Mouse (Mus musculus) R1 (cell line): ENCODE data around the gene Adprhl1.

Experiments
- DNase-seq: peaks from one replicate; pipeline ENCODE4 v3.0.0-alpha.2; 2018; ENCODE audit warnings: low read depth, low spot score

The Adprhl1 gene

DNA sequence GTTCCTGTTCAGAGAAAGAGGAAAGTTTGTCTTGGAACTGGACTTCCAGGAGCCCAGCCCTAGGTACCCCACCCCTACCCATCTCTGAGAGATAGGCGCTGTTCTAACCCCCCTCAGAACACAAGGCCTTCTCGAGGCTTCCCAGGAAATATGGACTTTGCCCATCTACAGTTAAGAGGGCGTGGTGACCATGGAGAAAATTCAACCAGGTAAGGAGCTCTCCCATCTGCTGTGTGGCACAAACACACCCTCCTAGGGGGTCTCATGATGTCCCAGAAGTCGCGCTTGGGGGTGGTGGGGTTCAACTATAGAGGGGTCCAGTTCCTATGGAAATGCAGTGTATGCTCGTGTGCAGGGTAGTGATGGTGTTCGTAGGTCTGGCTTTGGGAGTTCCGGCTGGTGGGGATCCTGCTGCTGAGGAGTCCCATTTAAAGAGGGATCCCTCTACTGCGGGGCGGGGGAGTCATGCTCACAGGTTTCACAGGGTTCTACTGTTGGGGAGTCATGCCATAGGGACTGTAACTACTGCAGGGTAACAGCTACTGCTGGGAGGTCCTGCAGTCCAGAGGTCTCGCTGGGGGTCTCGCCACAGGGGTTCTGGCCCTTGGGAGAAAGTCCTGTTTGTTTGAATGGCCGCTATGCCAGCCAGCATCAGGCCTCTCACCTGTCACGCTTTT, 54.4 kb downstream of the Adprhl1 start:
- DNase-seq = no peak

DNA sequence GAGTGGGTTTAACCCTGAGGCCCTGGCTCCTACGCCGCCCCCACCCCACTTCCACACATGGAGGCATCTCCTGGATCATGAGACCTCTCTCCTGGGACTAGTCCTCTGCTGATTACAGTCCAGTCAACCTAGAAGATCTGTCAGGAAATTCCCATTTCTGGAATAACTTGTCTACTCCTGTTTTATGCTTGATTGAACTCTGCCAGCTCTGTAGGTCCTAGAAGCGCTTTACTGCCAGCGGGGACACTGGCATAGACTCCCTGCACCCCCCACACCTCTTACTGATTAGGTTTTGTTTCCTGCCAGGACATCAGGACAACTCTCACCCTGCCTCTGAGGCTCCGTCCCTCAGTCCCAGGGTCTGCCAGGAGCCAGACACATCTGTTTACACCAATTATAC, 56.5 kb downstream of the Adprhl1 start:
- DNase-seq = no peak

DNA sequence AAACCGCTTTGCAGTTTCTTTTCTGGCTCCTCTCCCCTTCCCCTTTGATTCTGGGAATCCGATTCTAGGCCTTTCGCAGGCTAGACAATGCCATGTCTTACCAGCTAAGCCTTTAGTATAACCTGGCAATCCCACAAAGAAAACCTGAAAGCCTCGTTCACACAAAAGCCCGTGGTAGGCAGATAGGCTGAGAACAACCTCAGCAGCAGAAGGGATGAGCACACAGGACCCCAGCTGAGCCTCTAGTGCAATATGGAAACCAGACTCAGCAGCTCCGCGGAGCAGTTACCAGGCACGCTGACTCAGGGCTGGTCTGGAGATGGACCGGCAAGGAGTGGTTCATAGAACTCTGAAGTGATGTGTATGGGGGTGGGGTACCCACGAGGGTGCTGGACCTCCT, 59.1 kb downstream of the Adprhl1 start:
- peak; percentile 61 for DNase-seq

DNA sequence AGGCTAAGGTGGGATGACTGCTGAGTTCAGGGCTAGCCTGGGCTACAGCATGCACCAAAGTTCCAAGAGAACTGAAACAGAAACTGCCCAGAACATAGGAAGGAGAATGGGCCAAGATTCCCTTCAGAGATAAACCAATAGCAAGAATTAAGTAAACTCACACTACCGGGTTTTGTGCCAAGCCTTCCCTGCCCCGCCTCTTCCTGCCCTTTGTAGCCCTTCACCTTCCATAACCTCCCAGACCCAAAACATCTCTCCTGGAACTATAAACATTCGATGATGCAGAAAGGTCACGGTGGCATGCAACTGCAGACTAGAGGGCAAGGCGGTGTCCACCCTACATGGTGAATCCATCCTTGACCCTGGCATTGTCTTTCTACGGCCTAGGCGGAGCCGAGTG, 63.7 kb downstream of the Adprhl1 start:
- DNase-seq = no peak

DNA sequence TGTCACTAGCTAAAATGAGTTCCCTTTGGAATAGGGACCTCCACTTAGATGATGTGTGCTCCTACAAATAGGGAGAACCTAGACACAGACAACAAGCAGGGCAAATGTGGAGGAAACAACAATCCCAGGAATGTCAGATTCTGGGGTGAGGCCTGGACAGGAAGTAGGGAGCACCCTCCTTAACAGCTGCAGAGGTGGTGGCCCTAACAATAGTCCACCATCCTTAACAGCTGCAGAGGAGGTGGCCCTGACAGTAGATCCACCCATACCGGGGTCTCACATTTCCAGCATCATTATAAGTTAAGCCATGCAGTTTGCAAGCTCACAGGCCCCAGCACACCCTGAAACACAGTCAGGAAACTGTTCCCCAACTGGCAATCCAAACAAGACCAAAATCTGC, 65.1 kb downstream of the Adprhl1 start:
- DNase-seq = peak; percentile 53

DNA sequence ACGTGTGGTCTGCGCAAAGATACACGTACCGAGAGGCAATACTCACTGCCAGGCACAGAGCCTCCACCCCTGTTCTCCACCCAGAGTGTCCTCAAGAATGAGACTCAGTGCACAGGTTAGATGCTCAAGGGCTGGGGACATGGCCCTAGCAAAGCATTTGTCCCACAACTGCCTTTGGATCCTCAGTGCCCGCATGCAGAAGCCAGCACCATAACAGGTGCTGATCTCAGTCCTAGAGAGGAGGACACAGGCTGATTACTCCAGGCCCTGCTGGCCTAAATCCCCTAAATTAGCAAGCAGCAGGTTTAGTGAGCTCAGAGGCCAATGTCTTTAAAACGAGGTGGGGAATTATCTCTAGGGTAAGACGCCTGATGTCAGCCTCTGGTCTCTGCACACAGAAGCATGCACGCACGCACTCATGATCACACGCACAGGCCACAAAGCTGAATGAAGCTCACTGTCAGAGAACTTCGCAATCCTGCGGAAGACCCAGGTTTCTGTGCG, 65.9 kb downstream of the Adprhl1 start:
- DNase-seq = no peak

DNA sequence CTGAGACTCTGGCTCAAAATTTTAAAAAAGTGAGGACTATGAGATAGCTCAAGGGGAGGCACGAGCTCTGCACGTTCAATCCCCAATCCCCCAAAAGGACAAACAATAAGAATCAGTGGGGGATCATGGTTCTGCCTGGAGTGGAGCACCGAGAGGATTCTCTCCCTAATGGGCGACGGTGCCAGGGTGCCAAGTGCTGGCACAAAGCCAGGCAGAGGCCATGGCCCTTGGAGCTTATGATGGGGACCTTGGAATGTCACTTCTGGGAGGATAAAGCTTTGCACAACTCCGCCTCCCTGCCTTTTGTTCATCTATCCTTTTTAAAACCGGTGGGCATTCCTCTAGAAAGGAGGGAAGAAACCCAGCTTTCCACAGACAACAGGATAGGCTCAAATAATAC, 66.3 kb downstream of the Adprhl1 start:
- DNase-seq = no peak

DNA sequence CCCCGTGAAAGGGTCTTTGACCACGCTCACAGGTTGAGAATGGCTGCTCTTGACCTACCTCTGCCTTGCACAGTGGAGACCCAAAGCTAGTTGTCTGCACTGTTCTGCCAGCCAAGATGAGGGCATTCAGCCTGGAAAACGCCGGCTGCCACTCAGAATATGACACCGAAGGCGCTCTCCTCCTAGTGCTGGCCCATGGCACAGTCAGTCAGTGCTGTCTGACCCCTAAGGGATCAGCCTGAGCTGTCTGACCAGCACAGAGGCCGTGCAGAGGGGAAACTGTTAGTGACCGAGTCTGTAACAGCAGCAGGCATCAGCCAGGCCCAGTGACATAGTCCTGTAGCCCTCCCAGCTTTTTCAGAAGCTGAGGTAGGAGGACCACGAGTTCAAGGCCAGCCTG, 66.7 kb downstream of the Adprhl1 start:
- DNase-seq = no peak

DNA sequence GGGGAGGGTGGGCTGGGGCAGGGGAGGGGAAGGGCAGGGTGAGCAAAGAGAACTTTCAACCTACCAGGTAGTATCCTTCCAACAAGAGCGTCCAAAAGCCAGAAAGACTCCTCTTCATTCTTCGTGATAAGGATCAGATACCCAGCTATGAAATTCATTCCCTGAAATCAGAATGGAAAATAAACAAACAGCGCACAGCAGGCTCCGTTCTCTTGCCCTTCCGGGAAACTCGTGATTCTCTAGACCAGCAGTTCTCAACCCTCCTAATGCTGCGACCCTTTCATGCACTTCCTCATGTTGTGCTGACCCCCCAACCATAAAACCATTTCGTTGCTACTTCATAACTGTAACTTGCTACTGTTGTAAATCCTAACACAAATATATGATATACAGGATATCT, 67.1 kb downstream of the Adprhl1 start:
- DNase-seq = no peak

DNA sequence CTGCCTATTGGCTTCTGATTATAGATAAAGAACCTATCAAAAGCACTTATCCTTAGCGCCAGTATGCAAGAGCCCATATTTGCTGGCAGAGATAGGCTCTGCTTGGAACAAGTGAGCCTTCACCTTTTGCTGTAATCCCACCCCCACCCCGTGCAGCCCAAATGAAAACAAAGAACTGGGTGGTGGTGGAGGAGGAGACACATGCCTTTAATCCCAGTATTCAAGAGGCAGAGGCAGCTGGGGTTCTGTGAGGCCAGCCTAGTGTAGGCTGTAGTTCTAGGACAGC, 72.3 kb downstream of the Adprhl1 start:
- no peak for DNase-seq

DNA sequence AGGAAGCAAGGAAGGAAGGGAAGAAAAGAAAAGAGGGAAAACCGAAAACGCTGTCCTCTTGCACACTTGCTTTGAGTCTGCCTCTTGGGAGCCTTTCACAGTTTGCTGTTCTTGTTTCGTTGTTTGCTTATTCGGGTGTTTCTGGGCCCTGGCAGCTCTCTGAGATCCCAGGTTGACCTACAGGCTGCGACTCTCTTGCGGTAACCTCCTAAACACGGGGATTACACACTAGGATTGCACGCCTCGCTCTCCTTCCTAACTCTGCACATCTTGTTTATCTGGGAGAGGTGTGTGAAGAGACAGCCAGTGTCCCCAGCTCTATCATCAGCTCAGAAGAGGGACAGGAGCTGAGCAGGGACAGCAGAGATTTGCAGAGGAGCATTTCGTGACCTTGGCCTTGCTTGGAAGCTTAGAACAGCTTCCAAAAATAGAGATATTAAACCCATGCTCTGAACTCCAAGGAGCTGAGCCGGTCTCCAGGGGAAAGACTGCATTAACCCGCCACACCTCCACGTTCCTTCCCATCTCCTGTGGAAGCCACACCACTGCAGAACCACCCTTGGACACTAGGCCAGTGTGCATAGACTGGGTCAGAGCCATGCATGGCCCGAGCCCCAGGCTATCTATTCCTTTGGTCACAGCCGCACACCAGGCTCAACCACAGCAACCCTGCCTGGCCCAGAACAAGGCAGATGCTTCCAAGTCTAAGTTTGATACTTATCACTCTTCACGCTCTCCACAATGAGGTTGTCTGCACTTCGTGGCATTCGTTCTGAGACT, 72.9 kb downstream of the Adprhl1 start:
- no peak for DNase-seq

DNA sequence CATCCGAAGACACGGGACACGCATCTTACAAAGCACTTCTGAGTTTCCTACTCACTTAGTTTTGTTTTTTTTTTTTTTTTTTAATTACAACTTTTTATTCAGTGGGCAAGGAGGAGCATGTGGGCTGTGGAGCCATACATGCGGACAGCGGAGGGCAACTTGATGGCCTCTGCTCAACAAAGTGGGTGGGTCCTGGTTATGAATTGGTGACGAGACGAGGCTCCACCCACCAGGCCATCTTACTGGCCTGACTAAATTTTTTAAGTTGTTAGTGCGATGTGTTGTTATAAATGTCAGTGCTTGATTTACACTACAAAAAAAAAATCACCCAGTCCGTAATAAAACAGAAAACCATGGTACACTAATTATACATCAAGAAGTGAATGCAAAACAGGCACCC, 73.6 kb downstream of the Adprhl1 start:
- DNase-seq = no peak

DNA sequence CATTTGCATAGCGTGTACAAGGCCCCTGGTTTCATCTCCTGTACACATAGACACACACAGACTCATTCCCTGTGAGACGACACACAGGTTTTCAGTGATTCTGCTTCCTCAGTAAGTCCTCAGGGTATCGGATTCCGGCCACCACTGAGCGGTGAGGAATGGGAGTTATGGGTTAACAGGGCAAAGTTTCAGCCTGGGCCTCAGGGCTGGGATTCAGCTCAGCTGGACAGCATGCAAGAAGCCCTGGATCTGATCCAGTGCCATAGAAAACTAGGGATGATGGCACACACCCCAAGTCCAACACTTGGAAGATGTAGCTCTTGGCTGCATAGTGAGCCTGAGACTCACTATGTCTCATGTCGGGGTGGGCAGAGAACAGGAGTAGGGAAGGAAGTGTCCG, 74.0 kb downstream of the Adprhl1 start:
- DNase-seq = no peak

DNA sequence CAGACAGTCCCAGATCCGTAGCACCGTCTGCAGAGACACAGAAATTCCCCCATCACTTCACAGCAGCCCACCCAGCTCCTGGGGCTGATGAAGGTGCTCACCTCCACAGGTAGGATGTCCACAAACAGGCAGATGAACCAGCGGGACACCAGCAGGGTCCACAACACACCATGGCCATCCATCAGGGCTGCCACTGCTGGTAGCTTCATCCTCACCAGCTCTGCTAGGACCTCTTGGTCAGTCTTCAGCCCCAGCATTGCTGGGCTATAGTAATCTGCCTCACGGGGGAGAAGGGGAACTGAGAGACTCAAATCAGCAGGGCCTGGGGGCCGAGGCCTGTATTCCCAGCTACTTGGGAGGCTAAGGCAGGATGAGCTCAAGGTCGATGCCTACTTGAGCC, 74.5 kb downstream of the Adprhl1 start:
- DNase-seq = no peak

DNA sequence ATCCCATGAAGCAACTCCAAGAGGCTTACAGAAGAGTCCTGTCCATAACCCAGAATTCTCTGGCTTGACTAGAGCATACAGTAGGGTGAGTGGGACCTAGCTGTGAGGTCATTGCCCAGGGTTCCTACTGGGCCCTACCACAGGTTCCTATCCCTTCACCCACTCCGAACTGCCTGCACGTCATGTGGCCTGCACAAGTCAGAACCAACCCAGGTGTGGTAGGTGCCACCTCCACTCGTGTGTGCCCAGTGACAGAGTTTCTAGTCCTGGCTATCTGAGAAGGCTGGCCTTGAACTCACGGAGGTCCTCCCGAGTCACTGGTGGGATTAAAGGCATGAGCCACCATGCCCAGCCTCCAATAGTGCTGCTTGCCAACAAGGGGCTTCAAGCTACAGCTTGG, 75.8 kb downstream of the Adprhl1 start:
- no peak for DNase-seq

DNA sequence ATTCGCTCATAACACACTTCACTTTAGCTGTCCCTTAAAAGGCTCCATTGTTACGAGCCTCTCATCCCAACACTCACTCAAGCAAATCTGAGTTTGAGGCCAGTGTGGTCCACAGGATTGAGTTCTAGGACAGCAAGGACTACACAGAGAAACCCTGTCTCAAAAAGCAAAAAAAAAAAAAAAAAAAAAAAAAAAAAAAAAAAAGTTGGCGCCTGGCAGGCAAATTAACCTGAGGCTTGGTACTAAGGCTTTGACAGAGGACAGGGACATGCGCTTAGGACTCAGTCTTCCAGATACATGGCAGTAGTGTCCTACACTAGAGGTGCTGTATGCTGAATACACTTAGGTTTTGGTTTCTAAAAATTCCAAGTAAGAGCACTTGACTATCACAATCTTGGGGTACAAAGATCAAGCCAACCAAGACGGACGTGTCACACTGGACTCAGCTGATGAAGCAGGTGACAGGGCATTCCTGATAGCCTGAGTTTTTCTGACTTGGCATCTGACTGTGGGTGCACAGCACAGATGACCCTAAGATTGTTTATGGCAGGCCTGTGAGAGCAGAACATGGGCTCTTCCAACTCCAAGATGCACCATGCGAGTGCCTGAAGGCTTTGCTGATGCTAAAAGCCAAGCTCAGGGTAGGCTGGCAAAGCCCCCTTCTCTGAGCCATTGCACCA, 76.6 kb downstream of the Adprhl1 start:
- DNase-seq = no peak

DNA sequence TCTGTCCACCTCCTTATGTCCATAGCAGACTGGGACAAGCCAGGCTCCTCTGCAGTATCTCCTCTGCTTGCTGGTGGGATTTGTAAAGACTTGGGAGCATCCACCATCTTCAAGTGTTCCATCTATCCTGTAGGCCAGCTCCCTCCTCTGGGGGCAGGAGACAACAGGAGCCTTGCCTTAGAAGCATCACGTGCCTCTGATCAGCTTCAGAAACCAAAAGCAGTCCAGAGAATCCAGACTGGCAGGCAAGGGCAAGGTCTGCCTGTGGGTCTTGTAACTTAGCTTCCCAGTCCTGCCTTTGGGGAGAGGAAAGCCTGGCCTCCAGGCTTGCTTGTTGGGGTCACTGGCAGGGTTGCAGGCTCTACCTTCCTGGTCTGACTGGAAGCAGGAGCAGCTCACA, 78.3 kb downstream of the Adprhl1 start:
- DNase-seq = no peak

DNA sequence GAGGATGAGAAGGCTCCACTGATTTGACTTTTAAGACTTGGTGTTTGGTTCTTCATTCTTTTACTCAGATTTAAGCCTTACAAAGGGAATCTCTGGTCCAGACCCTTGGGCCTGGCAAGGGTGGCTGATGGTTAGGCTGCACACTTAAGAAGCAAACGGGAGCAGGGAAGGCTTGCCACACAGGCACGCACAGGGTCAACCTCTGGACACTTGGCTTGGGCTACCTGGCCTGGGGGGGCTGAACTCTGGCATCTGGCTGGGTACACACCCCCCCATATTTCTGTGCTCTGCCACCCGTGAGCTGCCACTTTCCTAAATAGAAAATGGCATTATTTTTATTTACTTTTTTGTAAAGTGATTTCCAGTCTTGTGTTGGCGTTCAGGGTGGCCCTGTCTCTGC, 79.2 kb downstream of the Adprhl1 start:
- no peak for DNase-seq

DNA sequence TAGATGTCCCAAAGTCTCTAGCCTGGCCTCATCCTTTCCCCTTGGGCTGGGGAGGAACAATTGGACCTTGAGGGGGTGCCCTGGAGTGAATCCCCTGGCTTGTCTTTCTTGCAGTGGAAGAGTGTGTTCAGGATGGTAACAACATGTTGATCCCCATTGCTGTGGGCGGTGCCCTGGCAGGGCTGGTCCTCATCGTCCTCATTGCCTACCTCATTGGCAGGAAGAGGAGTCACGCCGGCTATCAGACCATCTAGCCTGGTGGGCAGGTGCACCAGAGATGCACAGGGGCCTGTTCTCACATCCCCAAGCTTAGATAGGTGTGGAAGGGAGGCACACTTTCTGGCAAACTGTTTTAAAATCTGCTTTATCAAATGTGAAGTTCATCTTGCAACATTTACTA, 79.7 kb downstream of the Adprhl1 start:
- DNase-seq = no peak
